Mouse (Mus musculus): ENCODE data around the gene Snrpa1.

DNA sequence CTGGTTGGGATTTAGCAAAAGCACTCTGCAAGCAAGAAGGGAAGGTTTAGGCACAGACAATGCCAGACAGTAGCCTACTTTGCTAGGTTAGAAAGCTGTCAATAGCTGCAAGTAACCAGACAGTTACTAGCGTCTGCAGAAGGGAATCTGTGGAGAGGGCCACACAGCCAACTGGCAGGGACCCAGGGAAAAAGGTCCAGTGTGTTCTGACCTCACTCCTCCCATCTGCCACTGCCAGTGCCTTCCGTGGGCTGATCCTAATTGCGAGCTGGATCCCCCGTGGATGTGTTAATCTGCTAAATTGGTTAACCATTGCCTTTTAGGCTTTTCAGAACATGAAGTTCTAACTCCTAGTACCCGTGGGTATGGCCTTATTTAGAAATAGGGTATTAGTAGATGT, 35.3 kb downstream of the Snrpa1 start:
- TF ChIP-seq POLR2A (IDR thresholded peaks at IDR 0.05; ENCODE audit: borderline replicate concordance, control insufficient read depth, low read depth, low read length) (no peak), CTCF (IDR thresholded peaks at IDR 0.05; ENCODE audit: control insufficient read depth, insufficient read depth, low read length) (no peak)

Measured in bone marrow, adult 2 months (tissue).